Mouse (Mus musculus) testis, adult 2 months (tissue): ENCODE measurements at regions not wholly inside any gene's neighbourhood (a gene's known extent, or its start where the extent isn't known, plus 50 kb on each side); places are given as distances from the start of the nearest gene placed in this dataset.

Source experiments
- CTCF ChIP-seq: fragments of 200-500 bp; IDR thresholded peaks from 2 replicates; pipeline ENCODE4 v1.5.1; 2012; ENCODE audit warnings: low read depth, mild to moderate bottlenecking, inconsistent platforms, low read length, moderate library complexity; ENCODE audit not compliant: control insufficient read depth, insufficient read depth, insufficient replicate concordance
- POLR2A ChIP-seq: fragments of 200-500 bp; IDR thresholded peaks from 2 replicates; pipeline ENCODE4 v1.6.1; 2012; ENCODE audit warnings: low read depth, mild to moderate bottlenecking, inconsistent platforms, low read length, moderate library complexity; ENCODE audit not compliant: control insufficient read depth

DNA sequence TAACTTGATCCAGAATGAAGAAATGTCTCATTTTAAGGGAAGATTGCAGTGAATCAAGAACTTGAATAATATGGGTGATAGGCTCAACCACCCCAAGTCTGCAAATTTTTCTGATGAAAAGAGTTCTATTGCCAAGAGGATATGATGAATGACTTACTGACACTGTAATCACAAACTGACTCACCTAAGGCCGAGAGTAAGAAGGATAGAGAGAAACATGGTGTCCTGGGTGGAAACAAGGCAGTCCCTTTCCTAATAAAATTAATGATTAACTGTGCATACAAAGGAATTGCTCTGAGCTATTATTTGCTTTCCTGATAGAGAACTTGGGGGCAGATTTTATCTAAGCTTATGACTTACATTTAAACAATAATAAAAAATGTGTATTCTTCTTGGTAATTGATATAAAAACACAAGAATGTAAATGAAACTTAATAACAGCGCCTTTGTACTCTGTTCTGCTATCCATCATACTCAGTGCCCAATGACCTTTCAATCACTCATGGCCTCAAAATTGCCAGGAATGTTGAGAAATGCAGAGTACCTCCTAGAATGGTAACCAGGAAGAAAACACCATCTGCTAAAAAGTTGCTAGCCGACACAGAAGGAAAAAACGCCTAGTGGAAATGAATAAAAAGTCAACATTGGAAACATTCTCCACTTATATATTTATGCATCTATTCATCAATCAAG is 606.7 kb downstream of the Efnb2 start:
- no peak for TF ChIP-seq CTCF
- TF ChIP-seq POLR2A: no peak
